Mouse (Mus musculus): ENCODE measurements around the gene Bcl11b.

GRCm38 (mm10) chr12:107884330-107885065 lies 118.9 kb downstream of the Bcl11b start:
- no peak for TF ChIP-seq CTCF (IDR thresholded peaks at IDR 0.05)
- no peak for TF ChIP-seq EP300 (IDR thresholded peaks at IDR 0.05; ENCODE audit: insufficient read depth, low read depth, low read length)
